27 mouse cellular contexts compared by ENCODE assay signal in the genomic region with DNA sequence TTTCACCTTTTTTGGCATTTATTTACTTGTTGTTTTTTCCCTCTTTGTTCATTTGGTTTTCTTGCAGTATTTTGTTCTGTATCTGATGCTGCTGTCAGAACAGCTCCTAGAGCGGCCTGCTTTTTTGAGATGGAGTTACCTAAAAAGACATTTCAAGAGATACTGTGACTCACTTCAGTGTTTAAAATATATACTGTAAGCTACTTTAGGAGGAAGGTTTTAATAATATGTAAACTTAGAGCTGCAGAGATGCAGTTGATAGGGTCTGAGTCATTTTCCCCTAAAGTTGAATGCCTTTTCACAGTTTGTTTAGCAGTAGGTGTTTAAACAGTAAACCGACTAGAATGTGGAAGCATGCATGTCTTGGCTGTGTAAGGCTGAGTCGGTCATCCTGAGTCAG.
DNase-seq lines count a peak whose midpoint lies in the region; ATAC-seq and TF ChIP-seq lines count a peak whose summit lies in the region.
"Had no signal": no experiment of that assay in that cellular context is flagged by ENCODE, and none has a peak within 500 bp of the region (broad histone marks: within the 10 kb centered on the region; RNA-seq: fewer than 3 reads in every experiment).

No protein-coding gene starts in this region.

- TF ChIP-seq CTCF in embryonic fibroblast, embryonic 13.5 days (IDR thresholded peaks at IDR 0.05; ENCODE audit: borderline replicate concordance, insufficient read depth, low read length), result no peak

- H3K4me1 ChIP-seq in embryonic fibroblast, embryonic 13.5 days (ENCODE audit: control insufficient read depth, insufficient read depth, low read length), result peaks cover 6% of the 10 kb centered on the region; the same call in 1 of the 2 replicates
- H3K4me1 ChIP-seq: embryonic facial prominence, embryonic 12.5 days; forebrain, embryonic 12.5 days had no signal

- no peak overlapping the region for H3K4me3 ChIP-seq in embryonic fibroblast, embryonic 13.5 days (ENCODE audit: insufficient read depth, low read length)
- H3K4me3 ChIP-seq: embryonic facial prominence, embryonic 12.5 days; embryonic facial prominence, embryonic 15.5 days; erythroblast, embryonic 14.5 days; forebrain, embryonic 12.5 days; heart, adult 2 months; heart, embryonic 10.5 days; heart, embryonic 13.5 days had no signal

- H3K27ac ChIP-seq in embryonic fibroblast, embryonic 13.5 days (ENCODE audit: insufficient read depth, low read length), result peak overlapping the region; percentile 34; the same call in 1 of the 2 replicates
- H3K27ac ChIP-seq: embryonic facial prominence, embryonic 12.5 days; embryonic facial prominence, embryonic 15.5 days; forebrain, embryonic 12.5 days; heart, adult 2 months; heart, embryonic 10.5 days; heart, embryonic 13.5 days; hindbrain, embryonic 14.5 days; hindbrain, postnatal 0 days had no signal

- no peak for TF ChIP-seq POLR2A in embryonic fibroblast, embryonic 13.5 days (IDR thresholded peaks at IDR 0.05; ENCODE audit: low read depth, low read length)

- peak; percentile 64 for ATAC-seq in frontal cortex, adult (ENCODE audit: low TSS enrichment)
- ATAC-seq: forebrain, embryonic 16.5 days; hindbrain, postnatal 0 days; inflammation-experienced regulatory T-cells, adult 6 months; intestine, embryonic 16.5 days had no signal

- no peak for DNase-seq in frontal cortex, postnatal 36 days (ENCODE audit: low spot score in 2 of 2)
- peak; percentile 39 for DNase-seq in 416B (ENCODE audit: low read depth)
- DNase-seq in layer of hippocampus, adult 8-10 months (ENCODE audit: low spot score in 2 of 2), result no peak
- no peak for DNase-seq in cerebellum, adult 11 months
- DNase-seq: adrenal gland, adult 2 months; adrenal gland, postnatal 25 days; B cell, adult 2 months; cerebellum, adult 2 months; cerebellum, adult 9-11 months; cerebellum, postnatal 25 days; gastrocnemius, postnatal 25 days; heart, adult 2 months; heart, postnatal 14 days; heart, postnatal 4 days had no signal
